Mouse (Mus musculus) layer of hippocampus, postnatal 25 days (tissue): ENCODE data around the gene Ifna2. TPM values are rescaled to one million over a fixed set of nuclear protein-coding genes. Genes with fewer than 3 reads are reported as not detected.

Experiments used
- DNase-seq, 2 experiments: peaks; one replicate each; pipeline ENCODE4 v3.0.0; 2022; ENCODE audit warnings: mixed read lengths in 2 of 2, low spot score in 1 of 2; ENCODE audit errors: extremely low spot score in 1 of 2
- total RNA-seq, 2 experiments: library from RNA; stranded (reverse); gene quantifications; 2 replicates each; pipeline ENCODE4 v1.2.3; 2021

Ifna2 gene
- total RNA-seq, 2 experiments from 2014 or later: not detected

DNA sequence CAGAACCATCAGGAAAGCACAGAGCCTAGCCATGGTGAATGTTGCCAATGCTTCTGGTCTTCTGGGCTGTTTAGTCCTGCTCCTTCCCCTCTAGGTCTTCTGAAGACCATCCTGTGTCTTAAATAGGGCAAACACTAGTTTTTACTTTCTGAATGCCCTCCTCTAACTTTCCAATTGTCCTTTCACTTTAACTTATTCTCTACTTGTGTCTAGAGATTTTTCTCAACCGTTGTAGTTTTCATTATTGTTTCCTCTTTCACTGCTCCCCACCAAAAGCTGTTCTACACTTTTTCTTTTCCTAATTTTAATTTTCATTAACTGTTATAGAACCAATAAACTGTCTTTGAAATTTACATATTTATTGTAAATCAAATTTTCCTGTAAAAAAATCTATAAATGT is 6.9 kb downstream of the Ifna2 start, which contains the start of gene Ifna16:
Gene Ifna16, minus strand, starts transcription at position 101 of the 400 bp plus-strand sequence.
- no peak for DNase-seq

DNA sequence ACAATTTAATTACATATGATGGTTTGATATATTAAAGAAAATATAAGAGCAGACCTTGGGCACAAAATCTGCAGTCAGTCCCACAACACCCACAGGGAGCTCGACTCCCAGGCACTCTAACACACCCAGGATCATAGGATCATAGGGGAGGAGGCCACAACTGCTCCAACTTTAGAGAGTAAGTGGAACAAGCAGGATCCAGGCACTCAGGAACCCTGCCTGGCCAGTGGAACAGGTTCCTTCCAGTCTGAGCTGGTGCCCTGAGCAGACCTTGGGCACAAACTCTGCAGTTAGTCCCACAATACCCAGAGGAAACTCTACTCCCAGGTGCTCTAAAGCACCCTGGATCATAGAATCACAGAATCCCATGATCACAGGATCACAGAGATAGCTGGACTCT is 28.3 kb downstream of the Ifna2 start:
- no peak for DNase-seq

DNA sequence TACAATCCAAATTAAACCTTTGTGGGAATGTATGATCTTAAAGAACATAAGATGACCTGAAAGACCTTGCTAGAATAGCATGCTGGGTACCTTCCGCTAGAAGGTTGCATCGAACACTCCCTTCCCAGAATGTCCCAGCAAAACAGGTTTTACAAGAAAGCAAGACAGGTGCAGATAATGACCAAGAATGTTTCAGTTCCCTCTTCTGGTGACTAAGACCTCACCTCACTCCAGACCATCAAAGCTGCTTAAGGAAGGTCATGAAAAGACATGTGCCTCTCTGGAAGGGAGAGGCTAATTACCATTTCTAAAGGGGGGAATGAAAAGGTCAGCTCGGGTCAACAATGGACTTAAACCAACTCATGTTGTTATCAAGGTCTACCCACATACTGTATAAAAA is 30.1 kb downstream of the Ifna2 start:
- no peak for DNase-seq

DNA sequence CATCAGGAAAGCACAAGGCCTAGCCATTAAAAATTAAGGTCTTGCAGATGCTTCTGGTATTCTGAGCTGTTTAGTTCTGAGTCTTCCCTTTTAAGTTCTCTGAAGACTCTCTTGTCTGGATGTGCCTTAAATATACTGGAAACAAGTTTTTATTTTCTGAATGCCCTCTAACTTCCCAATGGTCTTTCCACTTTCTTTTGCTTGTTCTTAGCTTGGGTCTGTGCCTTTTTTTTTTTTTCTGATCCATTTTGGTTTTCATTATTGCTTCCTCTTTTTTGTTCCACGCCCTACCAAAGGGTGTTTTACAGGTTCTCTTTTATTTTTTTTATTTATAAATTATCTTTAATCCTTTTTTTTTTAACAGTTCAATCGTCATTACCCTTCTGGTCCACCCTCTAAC is 39.4 kb downstream of the Ifna2 start, which contains the start of gene Ifna13:
Gene Ifna13, minus strand, starts transcription at position 101 of the 400 bp plus-strand sequence.
- no peak for DNase-seq

DNA sequence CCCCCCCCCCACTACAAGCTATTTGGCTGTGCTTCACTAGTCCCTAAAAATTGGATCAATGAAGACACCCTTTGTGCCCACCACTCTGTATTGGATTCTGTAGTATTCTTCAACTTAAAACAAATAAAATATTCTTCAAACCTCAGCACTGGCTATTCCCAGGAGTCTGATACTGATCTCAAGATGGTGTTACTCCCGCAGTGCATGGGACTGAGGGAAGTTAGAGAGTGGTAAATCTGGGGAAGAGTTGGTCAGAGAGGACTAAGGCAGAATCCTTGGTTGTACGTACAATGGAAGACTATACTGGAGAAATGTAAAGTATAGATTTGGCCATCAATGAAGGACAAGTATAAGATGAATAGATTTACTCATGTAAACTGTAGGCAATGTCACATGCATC is 41.2 kb downstream of the Ifna2 start:
- no peak for DNase-seq

DNA sequence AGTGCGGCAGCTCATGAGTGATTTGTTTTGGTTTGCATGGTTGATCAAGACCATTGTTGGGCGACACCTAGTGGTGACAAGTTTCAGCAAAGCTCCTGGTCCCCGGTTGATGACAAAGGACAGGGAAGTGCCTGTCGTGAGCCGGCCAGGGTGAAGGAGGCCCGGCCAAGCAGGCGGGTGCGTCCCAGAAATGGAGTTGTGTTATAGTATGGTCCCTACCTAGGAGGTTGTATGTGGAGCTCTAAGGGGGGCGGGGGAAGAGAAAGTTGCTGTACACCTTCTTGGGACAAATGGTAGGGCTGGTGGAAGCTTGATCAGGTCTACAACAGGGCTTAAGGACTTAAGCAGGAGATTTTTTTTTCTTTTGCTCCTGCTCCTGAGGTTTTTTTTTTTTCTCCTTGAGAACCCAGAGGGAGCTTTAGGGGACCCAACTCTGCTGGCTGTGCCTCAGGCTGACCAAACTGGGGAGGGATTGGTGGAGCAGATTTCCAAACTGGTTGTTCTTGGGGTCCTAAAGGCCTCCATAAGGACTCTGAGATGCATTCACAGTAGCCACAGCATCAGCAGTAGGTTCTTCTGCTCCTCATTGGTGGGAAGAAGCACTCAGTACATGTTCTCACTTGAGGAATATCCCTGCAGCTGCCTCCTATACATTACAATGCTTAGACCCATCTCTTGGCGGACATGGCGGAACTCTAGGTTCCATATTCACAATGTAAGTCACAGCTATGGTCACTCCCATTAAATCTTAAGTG is 42.5 kb downstream of the Ifna2 start:
- DNase-seq: peak; percentile 89 to 100

DNA sequence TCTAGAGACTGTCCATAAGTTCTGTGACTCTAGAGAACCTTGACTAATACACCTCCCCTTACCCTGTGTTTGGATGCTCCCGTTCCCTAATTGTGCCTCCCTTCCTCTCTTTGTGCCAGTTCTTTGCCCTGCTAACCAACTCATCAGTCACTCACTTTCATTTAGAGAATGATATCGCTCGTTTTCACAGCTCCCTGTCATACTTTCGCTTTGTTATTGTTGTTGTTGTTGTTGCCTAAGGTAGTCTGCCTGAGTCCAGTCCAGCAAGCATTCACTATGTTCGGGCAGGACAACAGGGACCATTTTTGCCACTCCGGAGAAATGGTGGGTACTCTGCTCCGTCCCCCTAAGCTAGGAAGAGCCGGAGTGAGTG is 43.0 kb downstream of the Ifna2 start:
- DNase-seq: no peak

DNA sequence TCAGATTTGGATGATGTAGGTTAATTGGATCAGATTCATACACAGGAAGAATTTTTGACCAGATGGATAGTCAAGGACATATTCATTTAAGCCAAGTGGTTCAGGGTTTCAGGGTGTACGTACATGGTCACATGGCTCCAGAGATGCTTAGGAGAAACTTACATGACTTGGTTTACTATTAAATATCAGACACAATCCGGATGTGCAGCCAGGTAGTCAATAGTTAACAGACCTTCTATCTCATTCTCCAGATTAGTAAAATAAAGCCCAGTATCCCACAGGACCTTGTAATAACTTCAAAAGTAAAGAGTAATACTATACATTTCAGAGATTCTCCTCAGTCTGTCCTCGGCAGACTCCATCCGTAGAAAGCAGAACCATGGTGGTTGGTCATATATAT is 49.4 kb downstream of the Ifna2 start, which contains the start of gene C87499:
Gene C87499, minus strand, starts transcription at position 101 of the 400 bp plus-strand sequence.
- no peak for DNase-seq

Other genes with a start within 250 kb of the Ifna2 start
- gene Hacd4, start 245.0 kb downstream of the Ifna2 start, total RNA-seq: 1 to 10 TPM; 1.4 to 1.5 TPM
- not detected for gene Ifnb1, start 161.1 kb downstream of the Ifna2 start, total RNA-seq
- not detected for gene Ifna15, start 125.7 kb downstream of the Ifna2 start, total RNA-seq
- gene Ifna14, start 112.1 kb downstream of the Ifna2 start, total RNA-seq: not detected
- not detected for gene Ifna9, start 91.5 kb downstream of the Ifna2 start, total RNA-seq
- gene Ifna12, start 80.5 kb downstream of the Ifna2 start, total RNA-seq: not detected
- not detected for gene C87499, start 49.5 kb downstream of the Ifna2 start, total RNA-seq
- not detected for gene Ifna13, start 39.5 kb downstream of the Ifna2 start, total RNA-seq
- not detected for gene Ifna16, start 7.0 kb downstream of the Ifna2 start, total RNA-seq
- not detected for gene Ifnab, start 7.4 kb upstream of the Ifna2 start, total RNA-seq
- 1 to 10 TPM; 1.4 to 1.8 TPM for gene Gm26566, start 37.9 kb upstream of the Ifna2 start, total RNA-seq
- gene Klhl9, start 38.6 kb upstream of the Ifna2 start, total RNA-seq: 100 to 1,000 TPM; 105 to 109 TPM
- gene Gm13271, start 71.0 kb upstream of the Ifna2 start, total RNA-seq: not detected
- gene Gm13283, start 76.2 kb upstream of the Ifna2 start, total RNA-seq: not detected
- not detected for gene Gm13290, start 89.9 kb upstream of the Ifna2 start, total RNA-seq
- gene Gm13289, start 93.0 kb upstream of the Ifna2 start, total RNA-seq: not detected
- gene Gm13272, start 95.9 kb upstream of the Ifna2 start, total RNA-seq: not detected
- gene Ifnz, start 98.2 kb upstream of the Ifna2 start, total RNA-seq: not detected
- not detected for gene Gm13276, start 101.8 kb upstream of the Ifna2 start, total RNA-seq
- gene Gm13277, start 104.7 kb upstream of the Ifna2 start, total RNA-seq: not detected
- not detected for gene Gm13278, start 107.6 kb upstream of the Ifna2 start, total RNA-seq
- gene Gm13275, start 110.6 kb upstream of the Ifna2 start, total RNA-seq: not detected
- gene Gm13279, start 113.5 kb upstream of the Ifna2 start, total RNA-seq: not detected
- gene Gm13285, start 115.8 kb upstream of the Ifna2 start, total RNA-seq: not detected
- gene Gm13287, start 119.3 kb upstream of the Ifna2 start, total RNA-seq: not detected
- not detected for gene Gm13288, start 121.6 kb upstream of the Ifna2 start, total RNA-seq
- not detected for gene Ifna7, start 132.3 kb upstream of the Ifna2 start, total RNA-seq
- gene Ifna11, start 136.0 kb upstream of the Ifna2 start, total RNA-seq: not detected
- not detected for gene Ifna6, start 143.5 kb upstream of the Ifna2 start, total RNA-seq
- gene Ifna5, start 151.6 kb upstream of the Ifna2 start, total RNA-seq: not detected
- not detected for gene Ifna4, start 157.9 kb upstream of the Ifna2 start, total RNA-seq
- not detected for gene Ifna1, start 166.2 kb upstream of the Ifna2 start, total RNA-seq
- not detected for gene Ifne, start 196.3 kb upstream of the Ifna2 start, total RNA-seq